Mouse (Mus musculus): ENCODE data around the gene Rassf3. TPM values are rescaled to one million over a fixed set of nuclear protein-coding genes. Genes with fewer than 3 reads are reported as not detected.

The Rassf3 gene
- total RNA-seq, 4 experiments from 2014 or later = 43.2 to 52.0 (median 45.0) TPM

- DNase-seq (ENCODE audit: low spot score in 2 of 2) = no peak
Observed at GRCm38 (mm10) chr10:121462162-121462881, 13.8 kb downstream of the Rassf3 start.

GRCm38 (mm10) chr10:121461404-121462161 lies 14.6 kb downstream of the Rassf3 start:
- no peak for DNase-seq (ENCODE audit: low spot score in 2 of 2)

GRCm38 (mm10) chr10:121459124-121459853 lies 16.9 kb downstream of the Rassf3 start:
- DNase-seq (ENCODE audit: low spot score in 2 of 2) = no peak

GRCm38 (mm10) chr10:121458408-121458807 lies 17.7 kb downstream of the Rassf3 start:
- no peak for DNase-seq (ENCODE audit: low spot score in 2 of 2)

GRCm38 (mm10) chr10:121457381-121457780 lies 18.8 kb downstream of the Rassf3 start:
- DNase-seq (ENCODE audit: low spot score in 2 of 2) = no peak

- no peak for DNase-seq (ENCODE audit: low spot score in 2 of 2)
Observed at GRCm38 (mm10) chr10:121455517-121455916, 20.6 kb downstream of the Rassf3 start.

GRCm38 (mm10) chr10:121454708-121455475 lies 21.3 kb downstream of the Rassf3 start:
- no peak for DNase-seq (ENCODE audit: low spot score in 2 of 2)

- DNase-seq (ENCODE audit: low spot score in 2 of 2) = no peak
Observed at GRCm38 (mm10) chr10:121454033-121454432, 22.1 kb downstream of the Rassf3 start.

- no peak for DNase-seq (ENCODE audit: low spot score in 2 of 2)
Observed at GRCm38 (mm10) chr10:121445808-121446207, 30.3 kb downstream of the Rassf3 start.

GRCm38 (mm10) chr10:121444198-121444597 lies 31.9 kb downstream of the Rassf3 start:
- no peak for DNase-seq (ENCODE audit: low spot score in 2 of 2)

- DNase-seq (ENCODE audit: low spot score in 2 of 2) = no peak
Observed at GRCm38 (mm10) chr10:121443791-121444190, 32.4 kb downstream of the Rassf3 start.

- no peak for DNase-seq (ENCODE audit: low spot score in 2 of 2)
Observed at GRCm38 (mm10) chr10:121439310-121439731, 36.8 kb downstream of the Rassf3 start.

GRCm38 (mm10) chr10:121438109-121438508 lies 38.0 kb downstream of the Rassf3 start:
- no peak for DNase-seq (ENCODE audit: low spot score in 2 of 2)

- no peak for DNase-seq (ENCODE audit: low spot score in 2 of 2)
Observed at GRCm38 (mm10) chr10:121436693-121437092, 39.5 kb downstream of the Rassf3 start.

GRCm38 (mm10) chr10:121436258-121436645 lies 39.9 kb downstream of the Rassf3 start:
- no peak for DNase-seq (ENCODE audit: low spot score in 2 of 2)

GRCm38 (mm10) chr10:121435546-121436257 lies 40.4 kb downstream of the Rassf3 start:
- no peak for DNase-seq (ENCODE audit: low spot score in 2 of 2)

- no peak for DNase-seq (ENCODE audit: low spot score in 2 of 2)
Observed at GRCm38 (mm10) chr10:121434441-121435103, 41.6 kb downstream of the Rassf3 start.

- DNase-seq (ENCODE audit: low spot score in 2 of 2) = no peak
Observed at GRCm38 (mm10) chr10:121432635-121433280, 43.4 kb downstream of the Rassf3 start.

GRCm38 (mm10) chr10:121432041-121432634 lies 44.0 kb downstream of the Rassf3 start:
- DNase-seq (ENCODE audit: low spot score in 2 of 2) = no peak
